Mouse (Mus musculus): ENCODE data around the gene Map7d2.
"Not testable (repeated sequence)": the region's sequence is repeated elsewhere in the genome, so short reads cannot be mapped to it uniquely, and the experiment has no call there.

The Map7d2 gene

DNA sequence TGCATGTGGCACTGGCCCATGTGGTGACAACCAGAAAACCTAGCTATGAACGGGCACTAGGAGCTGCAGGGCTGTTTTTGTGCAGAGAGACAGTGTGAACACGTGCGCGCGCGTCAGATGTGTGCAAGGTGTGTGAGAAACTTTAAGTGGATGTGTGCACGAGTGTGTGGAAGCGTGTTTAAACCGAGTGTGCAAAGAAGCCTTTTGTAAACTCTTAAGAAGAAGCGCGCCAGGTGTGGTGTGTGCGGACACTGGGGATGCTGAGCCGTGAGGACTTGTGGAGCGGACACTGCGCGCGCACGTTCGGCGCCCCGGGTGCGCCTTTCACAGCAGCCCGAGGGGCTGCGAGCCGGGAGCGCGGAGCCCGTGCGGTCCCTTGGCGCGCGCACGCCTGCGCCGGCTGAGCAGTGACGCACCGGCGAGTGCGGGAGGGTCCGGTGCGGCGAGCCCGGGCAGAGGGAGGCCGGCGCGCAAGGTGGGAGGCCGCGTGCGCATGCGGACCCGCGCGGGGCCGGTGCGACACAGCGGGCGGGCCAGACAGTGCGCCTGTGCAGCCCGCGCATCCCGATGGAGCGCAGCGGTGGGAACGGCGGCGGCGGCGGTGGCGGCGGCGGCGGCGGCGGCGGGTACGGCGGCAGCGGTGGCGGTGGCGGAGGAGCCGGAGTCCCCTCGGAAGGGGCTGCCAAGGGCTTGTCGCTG, at the start of gene Map7d2:
Gene Map7d2, plus strand, starts transcription at position 443 of the 699 bp plus-strand sequence.
- POLR2A ChIA-PET, result interaction anchor here in 1 of 4 experiments (0.5 kb wide), 1 partner anchor 89 kb away, joined by 5 read pairs; no protein-coding TSS in a partner anchor
- CTCF ChIA-PET, result interaction anchor here in 1 of 4 experiments (0.8 kb wide), 1 partner anchor 547 kb away, joined by 3 read pairs; no protein-coding TSS in a partner anchor

DNA sequence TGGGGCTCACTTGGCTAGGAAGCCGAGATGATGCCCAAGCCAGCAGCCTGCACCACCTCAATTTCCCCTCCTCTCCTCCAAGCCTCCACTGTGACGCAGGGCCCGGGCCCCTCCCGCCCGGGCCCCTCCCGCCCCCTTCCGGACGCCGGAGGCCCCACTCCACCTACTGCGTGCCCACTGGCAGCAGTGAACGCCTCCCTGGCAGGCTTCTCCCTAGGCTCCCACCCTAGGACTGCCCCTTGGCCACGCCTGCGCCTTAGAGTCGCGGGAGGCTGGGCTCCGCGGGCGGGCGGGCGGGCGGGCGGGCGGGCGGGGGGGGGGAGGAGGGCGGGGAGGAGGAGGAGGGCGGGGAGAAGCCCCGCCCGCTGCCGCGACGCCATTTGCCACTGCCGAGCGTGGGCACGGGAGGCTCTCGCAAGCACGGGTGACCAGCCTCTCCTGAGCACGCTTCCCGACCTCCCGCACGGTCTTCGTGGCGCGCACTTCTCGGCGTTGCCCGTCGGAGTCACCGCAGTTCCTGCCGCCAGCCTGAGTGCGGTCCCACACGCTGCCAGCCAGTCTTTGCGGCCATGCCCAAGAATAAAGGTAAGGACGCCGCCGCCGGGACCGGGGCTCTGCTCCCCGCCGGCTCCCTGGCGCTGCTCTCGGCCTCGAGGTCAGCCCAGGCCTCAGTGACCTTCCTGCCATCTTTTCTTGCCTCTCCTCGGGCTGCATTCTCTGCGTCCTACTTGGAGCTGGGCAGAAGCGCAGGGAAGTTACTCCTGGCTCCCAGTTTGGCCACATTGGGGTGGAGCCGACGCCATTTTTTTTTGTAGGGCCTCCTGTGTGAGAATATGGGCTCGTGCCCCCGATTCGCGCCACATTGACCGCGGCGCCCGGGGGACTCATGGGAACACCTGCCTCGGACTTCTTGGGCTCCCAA, 42.3 kb upstream of the Map7d2 start, which contains the start of gene Eif1ax:
Gene Eif1ax, plus strand, starts transcription at position 348 of the 922 bp plus-strand sequence.
- ChIA-PET POLR2A (no interaction called here), CTCF (no interaction called here)

DNA sequence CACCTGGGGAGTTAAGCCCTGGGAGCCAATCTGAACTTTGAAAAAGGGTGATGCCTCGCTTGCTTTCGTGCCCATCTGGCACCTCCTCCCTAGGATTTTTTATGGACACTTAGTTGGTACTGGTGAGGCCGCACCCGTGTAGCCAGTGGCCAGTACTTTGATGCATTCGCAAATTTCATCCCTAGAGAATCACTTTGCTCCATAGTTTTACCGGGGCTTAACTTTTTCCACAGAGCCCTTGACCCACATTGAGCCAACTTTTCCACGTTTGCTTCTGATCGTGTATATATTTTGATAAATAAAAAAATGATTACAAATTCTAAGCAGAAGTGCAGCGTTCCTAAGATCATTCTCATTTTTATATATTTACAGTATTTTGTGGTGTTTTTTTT, 41.6 kb upstream of the Map7d2 start:
- ChIA-PET POLR2A (no interaction called here), CTCF (interaction anchor here in 1 of 4 experiments (0.6 kb wide), 1 partner anchor 32 kb away, joined by 3 read pairs; no protein-coding TSS in a partner anchor)

DNA sequence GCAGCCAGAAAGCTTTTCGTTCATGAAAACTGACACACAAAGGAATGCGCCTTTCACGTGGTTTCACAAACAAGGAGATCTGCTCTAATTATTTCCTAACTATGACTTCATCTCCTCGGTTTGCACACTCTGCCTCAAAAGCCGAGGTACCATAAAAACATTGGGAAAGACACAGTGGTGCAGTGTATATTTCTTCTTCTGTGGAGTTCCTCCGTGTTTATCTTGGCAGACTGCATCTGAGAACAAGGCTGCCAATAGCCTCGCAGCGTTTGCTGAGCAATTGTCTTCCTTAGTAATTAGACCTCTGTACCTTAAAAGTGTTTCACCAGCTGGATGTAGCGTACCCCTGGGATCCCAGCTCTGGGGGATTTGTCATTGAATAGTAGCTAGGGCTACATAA, 27.3 kb upstream of the Map7d2 start:
- POLR2A ChIA-PET, result interaction anchor here in 1 of 4 experiments (1.7 kb wide), 1 partner anchor 26 kb away, joined by 4 read pairs; no protein-coding TSS in a partner anchor

DNA sequence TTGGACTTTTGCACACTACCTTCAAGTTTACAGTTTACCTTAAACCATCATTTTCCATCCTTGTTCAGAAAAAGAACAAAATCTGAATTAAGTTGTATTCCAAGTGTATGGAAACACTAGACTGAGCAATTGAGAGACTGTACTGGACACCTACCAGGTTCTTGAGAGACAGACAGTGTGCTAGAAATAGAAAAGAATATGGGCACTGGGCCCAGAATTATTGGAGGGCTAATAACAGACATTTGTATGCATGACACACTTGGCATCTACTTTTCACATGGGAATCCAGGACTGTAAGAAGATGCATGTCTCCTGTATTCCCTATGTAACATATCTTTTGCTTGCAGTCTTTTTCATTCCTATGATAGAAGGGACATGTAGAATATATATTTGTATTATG, 25.4 kb upstream of the Map7d2 start:
- CTCF ChIA-PET, result no interaction called here
- POLR2A ChIA-PET, result no interaction called here

More for the DNA sequence above, 27.3 kb upstream of the Map7d2 start:
- CTCF ChIA-PET, result no interaction called here

DNA sequence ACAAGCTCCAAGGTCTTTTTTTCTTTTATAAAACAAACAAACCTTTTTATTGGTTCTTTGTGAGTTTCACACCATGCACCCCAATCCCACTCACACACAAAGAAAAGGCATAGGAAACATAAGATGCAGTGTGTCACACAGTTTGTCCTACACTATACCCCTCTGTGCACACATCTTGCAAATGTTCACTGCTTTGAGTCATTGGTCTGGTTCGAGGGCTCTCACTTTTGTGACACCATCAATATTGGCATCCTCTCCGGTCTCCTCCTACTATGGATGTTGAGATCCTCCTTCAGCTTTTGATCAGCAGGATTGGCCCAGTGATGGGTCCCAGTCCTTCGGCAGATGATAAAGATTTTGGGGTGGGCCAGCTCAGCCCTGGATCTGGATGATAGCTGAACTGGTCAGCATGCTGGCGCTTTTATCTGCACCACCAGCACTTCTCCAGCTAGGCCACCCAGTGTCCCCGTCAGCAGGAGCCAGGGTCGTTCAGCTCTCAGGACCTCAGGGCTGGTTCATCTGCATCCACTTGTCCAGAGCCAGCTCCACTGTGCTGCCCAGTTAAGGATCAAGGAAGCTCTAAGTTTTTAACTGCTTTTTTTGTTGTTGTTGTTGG, 23.9 kb upstream of the Map7d2 start:
- CTCF ChIA-PET, result no interaction called here
- POLR2A ChIA-PET, result no interaction called here

DNA sequence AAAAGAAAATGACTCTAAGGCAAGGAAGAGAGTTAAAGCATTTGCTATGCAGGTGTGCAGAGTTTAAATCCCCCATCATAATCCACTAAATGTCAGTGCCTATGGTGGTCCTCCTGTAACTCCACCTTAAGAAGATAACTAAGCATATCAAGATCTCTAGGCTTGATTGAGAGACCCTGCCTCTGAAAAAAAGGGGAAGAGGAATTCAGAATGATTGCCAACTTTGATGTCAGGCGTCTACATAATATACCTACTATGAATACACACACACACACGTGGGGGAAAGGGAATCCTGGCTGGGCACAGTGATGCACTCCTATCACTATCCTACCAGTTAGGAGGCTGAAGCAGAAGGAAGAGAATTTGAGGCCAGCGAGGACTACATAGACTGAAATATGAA, 23.1 kb upstream of the Map7d2 start:
- ChIA-PET POLR2A (no interaction called here), CTCF (no interaction called here)

DNA sequence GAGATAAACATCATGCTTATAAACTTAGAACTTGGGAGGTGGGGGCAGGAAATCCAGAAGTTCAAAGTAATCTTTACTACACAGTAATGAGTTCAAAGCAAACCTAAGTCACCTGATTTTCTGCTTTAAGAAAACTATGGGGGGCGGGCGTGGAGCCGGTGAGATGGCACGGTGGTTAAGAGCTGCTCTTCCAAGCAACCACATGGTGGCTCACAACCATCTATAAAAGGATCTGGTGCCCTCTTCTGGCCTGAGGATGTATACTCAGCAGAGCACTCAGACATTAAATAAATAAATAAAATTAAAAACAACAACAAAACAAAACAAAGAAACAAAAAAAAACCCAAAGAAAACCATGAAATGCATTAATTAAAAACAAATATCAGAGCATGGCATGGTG, 5.1 kb upstream of the Map7d2 start:
- ChIA-PET CTCF (interaction anchor here in 3 of 4 experiments (0.6 to 1.2 kb wide), 5 partner anchors 9 to 1585 kb away, joined by 3 to 4 read pairs (median 3); partner anchors contain the start of gene Cdkl5 (in 1 of the 3)), POLR2A (interaction anchor here in 1 of 4 experiments (1.4 kb wide), 1 partner anchor 28 kb away, joined by 3 read pairs; no protein-coding TSS in a partner anchor)

DNA sequence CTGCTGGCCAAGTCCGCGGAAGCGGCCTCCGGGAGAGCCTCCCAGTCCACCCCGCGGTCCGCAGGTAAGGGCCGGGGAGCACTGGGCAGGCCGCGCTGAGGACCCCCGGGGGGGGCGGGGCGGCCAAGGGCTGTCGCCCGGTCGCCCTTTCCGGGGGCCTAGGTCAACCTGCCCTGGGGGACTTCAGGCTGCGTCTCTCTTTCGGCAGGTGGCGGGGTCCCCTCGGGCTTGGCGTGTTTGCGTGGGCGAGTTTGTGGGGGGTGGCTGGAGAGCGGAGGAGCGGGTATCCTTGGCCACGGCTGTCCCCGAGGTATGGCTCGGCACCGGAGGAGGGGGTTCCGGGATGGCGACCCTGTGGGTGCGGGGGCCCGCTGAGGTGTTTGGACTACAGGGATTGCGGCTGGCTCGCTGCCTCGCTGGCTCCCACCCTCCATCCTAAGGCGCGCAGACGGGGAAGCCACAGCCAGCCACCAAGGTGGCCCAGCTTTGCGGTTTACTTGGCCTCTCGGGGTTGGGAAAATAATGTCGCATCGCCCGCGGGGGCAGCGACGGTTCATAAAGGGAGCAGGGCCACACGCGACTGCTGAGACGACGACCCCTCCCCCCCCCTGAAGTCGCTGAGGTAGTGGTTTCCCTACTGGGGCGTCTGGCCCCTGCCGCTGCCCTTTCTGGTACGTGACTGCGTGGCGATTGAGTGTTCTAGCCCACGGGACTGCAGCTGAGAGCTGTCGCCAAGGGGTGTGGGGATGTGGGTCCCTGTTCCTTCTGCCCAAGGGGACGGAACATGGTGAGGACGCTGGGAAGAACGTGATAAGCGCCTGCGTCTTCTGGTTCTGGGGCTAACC, 679 bp downstream of the Map7d2 start:
- POLR2A ChIA-PET, result interaction anchor here in 1 of 4 experiments (0.5 kb wide), 1 partner anchor 90 kb away, joined by 5 read pairs; no protein-coding TSS in a partner anchor

DNA sequence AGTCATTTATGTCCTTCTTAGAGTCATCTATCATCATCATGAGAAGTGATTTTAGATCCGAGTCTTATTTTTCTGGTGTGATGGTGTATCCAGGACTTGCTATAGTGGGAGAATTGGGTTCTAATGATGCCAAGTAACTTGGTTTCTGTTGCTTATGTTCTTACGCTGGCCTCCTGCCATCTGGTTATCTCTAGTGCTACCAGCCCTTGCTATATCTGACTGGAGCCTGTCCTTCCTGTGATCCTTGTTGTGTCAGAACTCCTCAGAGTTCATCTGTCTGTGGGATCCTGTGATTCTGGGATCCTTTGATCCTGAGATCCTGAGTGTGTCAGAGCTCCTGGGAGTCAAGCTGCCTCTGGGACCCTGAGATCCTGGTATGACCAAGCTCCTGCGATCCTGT, 16.1 kb downstream of the Map7d2 start:
- CTCF ChIA-PET, result not testable (repeated sequence)

More for the DNA sequence above, 679 bp downstream of the Map7d2 start:
- CTCF ChIA-PET, result no interaction called here

DNA sequence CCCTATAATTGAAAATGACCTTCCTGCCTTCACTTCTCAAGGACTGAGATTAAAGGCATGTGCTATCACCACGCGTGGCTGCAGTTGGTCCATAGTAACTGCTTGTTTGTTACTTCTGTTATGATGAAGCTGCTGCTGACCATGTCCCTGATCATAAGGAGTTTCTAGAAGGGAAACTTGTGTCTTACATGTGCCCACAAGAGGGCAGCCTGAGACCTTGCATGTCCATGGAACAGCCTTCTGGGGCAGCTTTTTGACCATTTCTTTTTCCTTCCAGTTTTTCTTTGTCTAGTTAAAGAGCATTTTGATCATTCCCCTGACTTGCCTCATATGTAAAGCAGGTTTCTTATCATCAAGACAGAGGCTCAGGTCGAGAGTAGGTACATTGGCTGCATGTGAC, 27.8 kb downstream of the Map7d2 start:
- ChIA-PET POLR2A (interaction anchor here in 2 of 4 experiments (0.5 to 0.8 kb wide), 3 partner anchors 166 to 204 kb away, joined by 3 to 16 read pairs (median 4); no protein-coding TSS in a partner anchor), CTCF (interaction anchor here in 3 of 4 experiments (0.5 to 1.3 kb wide), 7 partner anchors 11 to 1473 kb away, joined by 3 to 7 read pairs (median 4); partner anchors contain the start of gene Sh3kbp1 (in 1 of the 3))

More for the DNA sequence above, 16.1 kb downstream of the Map7d2 start:
- POLR2A ChIA-PET, result interaction anchor here in 1 of 4 experiments (1.4 kb wide), 1 partner anchor 220 kb away, joined by 3 read pairs; no protein-coding TSS in a partner anchor

DNA sequence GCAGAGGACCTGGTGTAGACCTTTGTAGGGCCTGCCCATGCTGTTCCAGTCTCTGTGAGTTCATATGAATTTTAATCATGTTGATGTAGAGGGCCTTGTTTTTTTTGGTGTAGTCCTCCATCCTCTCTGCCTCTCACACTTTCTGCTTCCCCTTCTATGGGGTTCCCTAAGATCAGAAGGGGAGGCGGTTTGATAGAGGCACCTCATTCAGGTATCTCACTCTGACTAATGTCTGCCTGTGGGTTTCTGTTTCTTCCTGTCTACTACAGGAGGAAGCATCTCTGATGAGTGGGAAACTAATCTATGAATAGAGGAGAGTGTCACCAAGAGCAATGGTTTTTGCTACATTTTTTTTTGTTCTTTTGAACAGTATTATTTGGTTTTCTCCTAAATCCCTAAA, 32.8 kb downstream of the Map7d2 start:
- ChIA-PET POLR2A (no interaction called here), CTCF (no interaction called here)

DNA sequence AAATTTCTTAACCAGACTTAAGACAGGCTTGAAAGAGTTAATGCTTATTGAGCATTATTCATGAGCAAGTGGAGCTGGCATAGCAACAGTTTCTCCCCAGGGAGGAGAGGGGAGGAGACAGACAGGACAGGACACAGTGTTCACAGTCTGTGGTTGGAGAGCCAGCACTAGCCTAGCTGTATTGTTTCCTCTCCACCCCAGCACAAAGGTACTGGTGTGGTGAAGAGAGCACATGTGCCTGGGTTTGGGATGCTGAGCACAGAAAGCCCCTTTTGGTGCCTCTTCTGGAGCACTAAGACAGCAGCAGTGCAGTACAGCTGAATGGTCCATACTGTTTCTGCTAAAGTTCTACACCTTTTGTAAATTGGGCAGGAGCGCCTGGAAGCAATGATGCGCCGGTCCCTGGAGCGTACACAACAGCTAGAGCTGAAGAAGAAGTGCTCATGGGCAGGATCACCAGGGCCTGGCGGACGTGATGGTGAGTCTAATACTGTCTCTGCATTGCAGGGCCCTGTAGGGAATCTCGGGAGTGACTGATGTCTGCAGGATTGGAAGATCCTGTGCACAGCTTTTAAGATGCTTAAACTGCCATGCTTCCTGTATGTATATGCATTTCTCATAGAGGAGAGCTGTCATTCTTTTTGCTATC, 44.8 kb downstream of the Map7d2 start:
- ChIA-PET CTCF (no interaction called here), POLR2A (interaction anchor here in 1 of 4 experiments (0.5 kb wide), 1 partner anchor 846 kb away, joined by 5 read pairs; no protein-coding TSS in a partner anchor)

DNA sequence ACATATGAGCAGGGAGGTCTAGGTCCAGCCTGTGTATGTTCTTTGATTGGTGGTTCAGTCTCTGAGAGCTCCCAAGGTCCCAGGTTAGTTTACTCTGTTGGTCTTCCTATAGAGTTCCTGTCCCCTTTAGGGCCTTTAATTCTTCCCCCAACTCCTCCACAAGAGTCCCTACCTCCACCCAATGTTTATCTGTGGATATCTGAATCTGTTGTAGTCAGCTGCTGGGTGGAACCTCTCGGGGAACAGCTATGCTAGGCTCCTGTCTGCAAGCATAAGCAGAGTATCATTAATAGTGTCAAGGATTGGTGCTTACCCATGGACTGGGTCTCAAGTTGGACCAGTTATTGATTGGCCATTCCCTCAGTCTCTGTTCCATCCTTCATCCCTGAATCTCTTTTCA, 60.4 kb downstream of the Map7d2 start:
- CTCF ChIA-PET, result no interaction called here
- POLR2A ChIA-PET, result interaction anchor here in 1 of 4 experiments (0.5 kb wide), 1 partner anchor 33 kb away, joined by 8 read pairs; no protein-coding TSS in a partner anchor

DNA sequence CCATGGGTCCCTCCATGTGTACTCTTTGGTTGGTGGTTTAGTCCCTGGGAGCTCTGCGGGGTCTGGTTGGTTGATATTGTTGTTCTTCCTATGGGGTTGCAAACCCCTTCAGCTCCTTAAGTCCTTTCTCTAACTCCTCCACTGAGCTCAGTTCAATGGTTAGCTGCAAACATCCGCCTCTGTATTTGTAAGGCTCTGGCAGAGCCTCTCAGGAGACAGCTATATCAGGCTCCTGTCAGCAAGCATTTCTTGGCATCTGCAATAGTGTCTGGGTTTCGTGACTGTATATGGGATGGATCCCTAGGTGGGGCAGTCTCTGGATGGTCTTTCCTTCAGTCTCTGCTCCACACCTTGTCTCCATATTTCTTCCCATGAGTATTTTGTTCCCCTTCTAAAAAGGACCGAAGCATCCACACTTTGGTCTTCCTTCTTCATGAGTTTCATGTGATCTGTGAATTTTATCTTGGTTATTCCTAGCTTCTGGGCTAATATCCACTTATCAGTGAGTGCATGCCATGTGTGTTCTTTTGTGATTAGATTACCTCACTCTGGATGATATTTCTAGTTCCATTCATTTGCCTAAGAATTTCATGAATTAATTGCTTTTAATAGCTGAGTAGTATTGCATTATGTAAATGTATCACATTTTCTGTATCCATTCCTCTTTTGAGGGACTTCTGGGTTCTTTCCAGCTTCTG, 64.0 kb downstream of the Map7d2 start:
- POLR2A ChIA-PET, result interaction anchor here in 1 of 4 experiments (0.6 kb wide), 1 partner anchor 687 kb away, joined by 3 read pairs; no protein-coding TSS in a partner anchor
- CTCF ChIA-PET, result interaction anchor here in 1 of 4 experiments (1.1 kb wide), 1 partner anchor 23 kb away, joined by 3 read pairs; no protein-coding TSS in a partner anchor

DNA sequence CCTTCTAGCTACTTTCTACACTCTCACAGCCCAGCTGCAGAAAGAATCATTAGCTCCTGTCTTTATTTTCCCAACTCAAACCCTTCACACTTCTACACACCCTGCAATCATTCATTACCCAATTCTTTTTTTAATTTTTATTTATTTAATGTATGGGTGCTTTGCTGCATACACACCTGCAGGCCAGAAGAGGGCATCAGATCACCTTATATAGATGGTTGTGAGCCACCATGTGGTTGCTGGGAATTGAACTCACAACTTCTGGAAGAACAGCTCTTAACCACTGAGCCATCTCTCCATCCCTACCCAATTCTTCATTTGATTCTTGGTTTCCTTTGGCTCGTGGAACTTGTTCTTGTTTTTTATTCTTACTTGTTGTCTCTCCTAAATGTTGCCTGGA, 69.9 kb downstream of the Map7d2 start:
- CTCF ChIA-PET, result interaction anchor here in 2 of 4 experiments (0.9 to 1.8 kb wide), 2 partner anchors 107 to 122 kb away, joined by 3 to 4 read pairs; no protein-coding TSS in a partner anchor
- POLR2A ChIA-PET, result interaction anchor here in 2 of 4 experiments (1.1 to 1.7 kb wide), 3 partner anchors 11 to 38 kb away, joined by 3 to 6 read pairs (median 5); no protein-coding TSS in a partner anchor

DNA sequence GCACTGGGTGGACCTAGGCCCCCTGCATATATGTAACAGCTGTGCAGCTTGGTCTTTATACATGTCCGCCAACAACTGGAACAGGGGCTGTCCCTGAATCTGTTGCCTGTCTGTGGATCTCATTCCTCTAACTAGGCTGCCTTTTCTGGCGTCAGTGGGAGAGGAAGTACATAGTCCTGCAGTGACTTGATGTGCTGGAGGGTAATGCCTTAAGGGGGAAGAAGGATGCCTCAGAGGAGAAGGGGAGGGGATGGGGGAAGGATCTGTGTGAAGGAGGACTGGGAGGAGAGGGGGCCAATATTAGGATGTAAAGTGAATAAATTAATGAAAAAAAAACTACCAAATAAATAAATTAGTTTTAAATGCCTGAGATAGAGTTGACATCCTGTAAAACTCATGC, 88.8 kb downstream of the Map7d2 start:
- POLR2A ChIA-PET, result interaction anchor here in 3 of 4 experiments (0.7 to 1.0 kb wide), 3 partner anchors 10 to 42 kb away, joined by 3 to 9 read pairs (median 3); no protein-coding TSS in a partner anchor
- CTCF ChIA-PET, result interaction anchor here in 1 of 4 experiments (0.7 kb wide), 1 partner anchor 22 kb away, joined by 4 read pairs; no protein-coding TSS in a partner anchor

Data from embryonic stem cell, embryonic (primary cell).